Mouse (Mus musculus) hindbrain, postnatal 0 days (tissue): Measurements from ENCODE around the gene Osbpl5. TPM values are rescaled to one million over a fixed set of nuclear protein-coding genes. Genes with fewer than 3 reads are reported as not detected.

Source experiments
- ATAC-seq: fragments of 200-750 bp; cut with Nextera tagmentation; 2 replicates; pipeline ENCODE4 v1.8.0; 2017; ENCODE audit warnings: mild to moderate bottlenecking, moderate TSS enrichment, moderate library complexity
- DNase-seq: peaks from one replicate; pipeline ENCODE4 v3.0.0-alpha.2; 2015; ENCODE audit warnings: low spot score
- H3K27ac ChIP-seq: fragments of 300-500 bp; sonication (generic); 2 replicates; pipeline ENCODE4 v1.5.1; 2014; ENCODE audit warnings: mild to moderate bottlenecking
- H3K27me3 ChIP-seq: fragments of 300-500 bp; sonication (generic); 2 replicates; pipeline ENCODE4 v1.6.1; 2014; ENCODE audit warnings: low read length, mixed read lengths; ENCODE audit not compliant: insufficient read depth
- H3K36me3 ChIP-seq: fragments of 300-500 bp; sonication (generic); 2 replicates; pipeline ENCODE4 v1.6.1; 2014; ENCODE audit warnings: low read length, mixed read lengths; ENCODE audit not compliant: insufficient read depth
- H3K4me1 ChIP-seq: fragments of 300-500 bp; sonication (generic); 2 replicates; pipeline ENCODE4 v1.6.1; 2014; ENCODE audit warnings: antibody characterized with exemption, low read length, mixed read lengths; ENCODE audit not compliant: insufficient read depth
- H3K4me2 ChIP-seq: fragments of 300-500 bp; sonication (generic); 2 replicates; pipeline ENCODE4 v1.6.1; 2014; ENCODE audit warnings: low read depth, mild to moderate bottlenecking, low read length, moderate library complexity, mixed read lengths
- H3K4me3 ChIP-seq: fragments of 300-500 bp; sonication (generic); 2 replicates; pipeline ENCODE4 v1.5.1; 2014; ENCODE audit warnings: low read length
- H3K9ac ChIP-seq: fragments of 300-500 bp; sonication (generic); replicated peaks from 2 replicates; pipeline ENCODE4 v1.6.1; 2014; ENCODE audit warnings: mild to moderate bottlenecking, low read length, moderate library complexity, mixed read lengths
- H3K9me3 ChIP-seq: fragments of 300-500 bp; sonication (generic); 2 replicates; pipeline ENCODE4 v1.6.1; 2016; ENCODE audit warnings: low read length, mixed read lengths
- CTCF ChIP-seq: IDR thresholded peaks from 2 replicates; pipeline ENCODE4 v1.5.1; 2016; ENCODE audit warnings: antibody characterized with exemption, control low read depth, low read depth
- WGBS: fragments of 180-500 bp; shearing (Covaris S2); extraction: QIAGEN DNeasy Blood & Tissue Kit; methylation state at CpG from one replicate; pipeline ENCODE4 v1.1.7; 2014; 5-methylcytosine and 5-hydroxymethylcytosine counted together
- polyA plus RNA-seq: library from polyadenylated mRNA; unstranded; fragments of >200 nt; fragmentation: Nextera tagmentation; extraction: Ambion mirVana; gene quantifications from 2 replicates; pipeline ENCODE4 v1.2.1, GENCODE M21; 2015
- total RNA-seq: library from RNA; depleted of rRNA; stranded (reverse); fragments of >200 nt; gene quantifications from 2 replicates; pipeline ENCODE4 v1.2.3, GENCODE M21; 2014; rRNA removed

The Osbpl5 gene
- total RNA-seq (52.8 and 59.9 TPM in 2 replicates), polyA plus RNA-seq (24.2 and 27.6 TPM in 2 replicates)

DNA sequence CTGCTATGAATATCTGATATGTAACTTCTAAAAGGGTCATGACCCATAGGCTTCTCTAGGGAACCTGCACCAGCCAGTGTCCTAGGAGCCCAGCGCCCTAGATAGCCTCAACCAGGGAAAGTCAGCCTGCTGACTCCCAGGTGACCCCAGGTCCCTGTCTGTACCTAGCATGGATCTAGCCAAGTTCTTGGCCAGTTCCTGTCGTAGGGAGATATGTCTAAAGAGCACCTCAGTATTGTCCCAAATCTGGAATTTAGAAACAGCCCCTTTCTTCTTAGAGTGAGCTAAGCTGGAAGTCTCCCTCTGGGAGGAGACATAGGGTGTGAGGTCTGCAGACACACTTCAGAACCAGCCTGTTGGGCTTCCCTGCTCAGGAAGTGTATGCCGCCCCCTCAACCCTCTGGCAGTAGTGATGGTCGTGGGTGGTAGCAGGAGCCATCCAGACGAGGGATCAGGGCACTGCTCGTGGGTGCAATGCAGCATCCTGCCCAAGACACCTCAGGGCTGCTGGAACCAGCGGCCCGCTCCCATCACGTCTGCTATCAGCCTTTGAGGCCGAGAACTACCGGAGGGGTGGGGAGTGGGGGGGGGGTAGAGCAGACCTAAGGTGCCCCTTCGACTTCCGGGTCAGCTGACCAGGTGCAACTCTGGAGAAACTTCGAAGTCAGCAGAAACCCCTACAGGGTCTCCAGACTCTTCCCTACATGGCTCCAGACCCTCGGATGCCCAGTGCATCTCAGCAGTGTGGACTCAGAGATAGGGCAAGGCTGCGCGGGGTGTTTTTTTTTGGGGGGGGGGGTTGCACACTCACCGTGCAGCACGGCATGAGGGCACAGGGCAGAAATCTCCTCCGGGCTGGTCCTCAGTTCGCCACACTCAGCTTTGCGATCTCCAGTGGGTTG, at the start of gene Osbpl5:
Osbpl5 (minus strand) TSS at position 861 of the 902 bp plus-strand sequence.
- peak within 1 kb of the TSS; percentile 80 for H3K4me2 ChIP-seq
- peak within 1 kb of the TSS; percentile 32 for H3K4me3 ChIP-seq
- DNase-seq: no peak
- WGBS: 28% methylated on average over 22 of the region's 22 CpGs
- H3K9me3 ChIP-seq: no peaks in the 10 kb centered on the region
- H3K27ac ChIP-seq: no peak within 1 kb of the TSS
- H3K9ac ChIP-seq: peak within 1 kb of the TSS; percentile 28; the same call in 1 of the 2 replicates
- H3K27me3 ChIP-seq: 0 out of 2 replicates have a peak, but pooled peaks cover 15% of the 10 kb centered on the region
- no peak for ATAC-seq
- peaks cover 11% of the 10 kb centered on the region for H3K4me1 ChIP-seq
- H3K36me3 ChIP-seq: no peaks in the 10 kb centered on the region
- no peak for TF ChIP-seq CTCF

DNA sequence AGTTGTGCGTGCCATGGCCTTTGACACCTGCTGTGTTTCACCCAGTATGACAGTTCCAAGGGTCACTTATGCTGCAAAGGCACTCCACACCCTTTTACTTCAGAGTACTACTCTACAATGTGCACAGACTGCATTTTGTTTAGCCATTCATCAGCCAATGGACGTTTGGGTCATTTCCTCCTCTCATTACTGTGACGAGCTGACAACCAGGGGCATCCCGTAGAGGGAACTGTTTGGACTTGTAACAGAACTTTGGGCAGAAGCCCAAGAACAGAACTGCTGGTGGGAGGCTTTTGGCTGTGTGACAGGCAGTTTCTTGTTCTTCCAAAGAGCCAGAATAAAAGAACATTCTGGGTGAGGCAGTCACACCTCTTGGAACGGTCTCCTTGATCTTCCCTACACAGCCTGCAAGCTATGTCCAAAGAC, 48.4 kb upstream of the Osbpl5 start:
- H3K4me1 ChIP-seq: no peaks in the 10 kb centered on the region
- peaks cover 8% of the 10 kb centered on the region; the same call in 1 of the 2 replicates for H3K36me3 ChIP-seq
- WGBS: 38% methylated on average over 5 of the region's 5 CpGs
- no peak overlapping the region for H3K4me2 ChIP-seq
- DNase-seq (peak; percentile 77), ATAC-seq (peak; percentile 46; the same call in 1 of the 2 replicates)
- no peak overlapping the region for H3K27ac ChIP-seq
- H3K9me3 ChIP-seq: no peaks in the 10 kb centered on the region
- no peaks in the 10 kb centered on the region for H3K27me3 ChIP-seq
- TF ChIP-seq CTCF: no peak
- no peak overlapping the region for H3K9ac ChIP-seq
- no peak overlapping the region for H3K4me3 ChIP-seq

- Histone ChIP-seq H3K4me2 (no peak overlapping the region), H3K4me3 (no peak overlapping the region), H3K27ac (no peak overlapping the region), H3K36me3 (peaks cover 35% of the 10 kb centered on the region), H3K27me3 (no peaks in the 10 kb centered on the region), H3K9me3 (no peaks in the 10 kb centered on the region), H3K4me1 (no peaks in the 10 kb centered on the region), H3K9ac (no peak overlapping the region)
- DNase-seq: no peak
- 85% methylated on average over 8 of the region's 8 CpGs for WGBS
- TF ChIP-seq CTCF: no peak
- ATAC-seq: no peak
These were observed 44.6 kb upstream of the Osbpl5 start for GRCm38 (mm10) chr7:143801195-143802065.

- DNase-seq (no peak), ATAC-seq (no peak)
- Histone ChIP-seq H3K4me3 (no peak overlapping the region), H3K9ac (no peak overlapping the region), H3K4me2 (no peak overlapping the region), H3K27ac (no peak overlapping the region), H3K27me3 (no peaks in the 10 kb centered on the region), H3K4me1 (no peaks in the 10 kb centered on the region), H3K9me3 (no peaks in the 10 kb centered on the region), H3K36me3 (peaks cover 34% of the 10 kb centered on the region)
- 100% methylated on average over 1 of the region's 1 CpGs for WGBS
- no peak for TF ChIP-seq CTCF
These were observed 44.0 kb upstream of the Osbpl5 start for GRCm38 (mm10) chr7:143800770-143801169.

GRCm38 (mm10) chr7:143798783-143799182, 42.0 kb upstream of the Osbpl5 start:
- Histone ChIP-seq H3K27me3 (no peaks in the 10 kb centered on the region), H3K9ac (no peak overlapping the region), H3K4me3 (no peak overlapping the region), H3K4me2 (no peak overlapping the region), H3K36me3 (peaks cover 30% of the 10 kb centered on the region), H3K9me3 (no peaks in the 10 kb centered on the region), H3K4me1 (no peaks in the 10 kb centered on the region), H3K27ac (no peak overlapping the region)
- no peak for TF ChIP-seq CTCF
- ATAC-seq (no peak), DNase-seq (no peak)
- WGBS: 92% methylated on average over 4 of the region's 4 CpGs

DNA sequence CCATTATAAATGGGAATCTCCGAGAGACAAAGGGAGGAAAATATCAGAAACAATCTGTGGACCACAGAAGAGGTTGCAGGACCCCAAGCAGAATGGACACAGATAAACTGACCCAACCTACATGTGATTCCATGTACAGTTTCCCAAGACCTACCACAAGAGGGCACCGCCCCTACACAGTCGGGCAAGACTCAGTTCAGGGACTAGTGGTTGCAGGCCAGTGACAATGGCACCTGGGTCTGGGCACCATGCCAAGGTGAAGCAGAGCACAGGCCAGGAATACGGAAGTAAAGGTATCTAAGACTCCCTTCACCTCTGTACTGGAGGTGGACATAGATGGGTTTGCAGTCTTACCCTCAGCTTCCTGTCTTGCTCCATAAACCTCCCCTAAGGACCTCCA, 36.3 kb upstream of the Osbpl5 start:
- H3K4me2 ChIP-seq: no peak overlapping the region
- H3K9me3 ChIP-seq: no peaks in the 10 kb centered on the region
- no peak for ATAC-seq
- no peak overlapping the region for H3K9ac ChIP-seq
- TF ChIP-seq CTCF: peak; percentile 65
- no peaks in the 10 kb centered on the region for H3K27me3 ChIP-seq
- WGBS: 53% methylated on average over 4 of the region's 4 CpGs
- no peak overlapping the region for H3K4me3 ChIP-seq
- H3K27ac ChIP-seq: no peak overlapping the region
- peaks cover 14% of the 10 kb centered on the region for H3K36me3 ChIP-seq
- DNase-seq: peak; percentile 19
- H3K4me1 ChIP-seq: no peaks in the 10 kb centered on the region
